Mouse (Mus musculus) thymus, adult 2 months (tissue): ENCODE measurements around the gene Auts2.

Experiments used
- CTCF ChIP-seq: fragments of 200-500 bp; IDR thresholded peaks from 2 replicates; pipeline ENCODE4 v1.5.1; 2012; ENCODE audit warnings: mild to moderate bottlenecking, control low read depth, low read length, moderate library complexity, borderline replicate concordance; ENCODE audit not compliant: control insufficient read depth, poor library complexity, insufficient read depth; ENCODE audit errors: extremely low read depth
- POLR2A ChIP-seq: fragments of 200-500 bp; IDR thresholded peaks from 2 replicates; pipeline ENCODE4 v1.6.1; 2012; ENCODE audit warnings: mild to moderate bottlenecking, low read length, control low read depth, moderate library complexity; ENCODE audit not compliant: control insufficient read depth, poor library complexity, insufficient read depth; ENCODE audit errors: extremely low read depth

DNA sequence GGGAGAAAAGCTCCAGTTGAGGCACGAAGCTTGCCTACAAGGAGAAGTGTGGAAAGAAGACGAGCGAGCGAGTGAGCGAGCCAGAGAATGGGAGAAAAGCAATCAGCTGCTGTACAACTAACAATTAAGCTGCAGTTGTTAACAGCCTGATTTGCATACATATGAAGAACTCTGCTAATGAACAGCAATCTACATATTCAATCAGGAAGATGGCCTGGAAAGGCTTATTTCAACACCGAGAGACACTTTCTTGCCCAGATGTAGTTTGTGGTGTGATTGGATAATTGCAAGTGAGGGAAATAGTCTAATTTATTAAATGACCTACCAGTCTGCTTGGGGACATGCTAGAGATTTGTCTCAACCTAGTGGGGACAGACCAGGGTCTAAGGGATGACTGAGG is 1079.7 kb downstream of the Auts2 start:
- TF ChIP-seq CTCF, result no peak
- TF ChIP-seq POLR2A, result no peak
